Mouse (Mus musculus): ENCODE measurements around the gene Acbd6. TPM values are rescaled to one million over a fixed set of nuclear protein-coding genes. Genes with fewer than 3 reads are reported as not detected.
A peak's percentile ranks its signal among the peaks of the same experiment; 100 is the strongest.

Acbd6 gene
- total RNA-seq, 2 experiments from 2014 or later: 50.0 to 54.9 TPM

- DNase-seq: no peak
- intact Hi-C loops (cut with DNase I; ENCODE audit: low total_unique reads): loop anchor here (5.0 to 10.0 kb wide), 2 partner anchors 122 to 245 kb away; partner anchors contain the start of gene Xpr1
These were observed 20.8 kb upstream of the Acbd6 start for GRCm38 (mm10) chr1:155537005-155537642.

GRCm38 (mm10) chr1:155538006-155538405 lies 19.9 kb upstream of the Acbd6 start:
- DNase-seq: no peak
- intact Hi-C loops (cut with DNase I; ENCODE audit: low total_unique reads): loop anchor here (5.0 to 10.0 kb wide), 2 partner anchors 123 to 246 kb away; partner anchors contain the start of gene Xpr1

DNA sequence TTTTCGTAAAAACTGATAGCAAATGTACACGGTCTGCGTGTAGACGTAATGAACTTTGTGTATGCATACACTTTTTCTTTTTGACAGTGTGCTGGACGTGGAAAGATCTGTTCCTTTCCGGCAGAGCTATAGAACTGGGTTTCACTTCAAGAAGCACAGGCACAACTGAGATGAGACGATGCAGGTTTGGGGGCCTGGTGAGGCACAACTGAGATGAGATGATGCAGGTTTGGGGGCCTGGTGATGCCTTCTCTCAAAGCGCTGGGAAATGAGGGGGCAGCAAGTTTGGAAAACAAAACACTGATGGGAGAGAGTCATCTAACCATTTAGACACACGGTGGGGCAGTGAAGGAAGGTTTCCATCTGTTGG lies 293 bp upstream of the Acbd6 start:
- intact Hi-C loops (cut with DNase I; ENCODE audit: low total_unique reads): no loop called here
- DNase-seq: no peak

GRCm38 (mm10) chr1:155560021-155560420 lies 2.1 kb downstream of the Acbd6 start:
- intact Hi-C loops (cut with DNase I; ENCODE audit: low total_unique reads): no loop called here

GRCm38 (mm10) chr1:155560678-155561077 lies 2.8 kb downstream of the Acbd6 start:
- intact Hi-C loops (cut with DNase I; ENCODE audit: low total_unique reads): no loop called here
- no peak for DNase-seq

More at GRCm38 (mm10) chr1:155560021-155560420, 2.1 kb downstream of the Acbd6 start:
- DNase-seq: no peak

- intact Hi-C loops (cut with DNase I; ENCODE audit: low total_unique reads): no loop called here
- no peak for DNase-seq
These were observed 4.3 kb downstream of the Acbd6 start for GRCm38 (mm10) chr1:155562206-155562605.

DNA sequence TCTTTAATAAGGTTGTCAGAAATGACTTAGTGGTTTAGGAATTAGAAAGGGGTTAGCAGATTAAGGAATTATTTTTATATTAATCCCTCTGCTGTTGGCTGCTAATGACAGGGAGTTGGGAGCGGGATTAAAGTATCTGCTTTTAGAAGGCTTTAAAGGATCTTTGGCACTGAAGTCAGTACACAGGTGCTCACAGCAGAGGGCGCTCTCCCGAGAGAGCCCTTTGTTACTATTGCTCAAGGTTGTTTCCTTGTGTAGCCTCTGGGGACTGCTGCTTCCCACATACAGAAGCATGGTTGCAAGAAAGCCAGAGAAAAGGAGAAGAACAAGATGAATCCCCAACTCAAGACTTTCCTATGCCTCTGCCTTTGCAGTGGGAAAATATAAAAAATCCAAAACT lies 6.8 kb downstream of the Acbd6 start:
- intact Hi-C loops (cut with DNase I; ENCODE audit: low total_unique reads): no loop called here
- no peak for DNase-seq

- no peak for DNase-seq
- intact Hi-C loops (cut with DNase I; ENCODE audit: low total_unique reads): no loop called here
These were observed 10.2 kb downstream of the Acbd6 start for GRCm38 (mm10) chr1:155568133-155568532.

DNA sequence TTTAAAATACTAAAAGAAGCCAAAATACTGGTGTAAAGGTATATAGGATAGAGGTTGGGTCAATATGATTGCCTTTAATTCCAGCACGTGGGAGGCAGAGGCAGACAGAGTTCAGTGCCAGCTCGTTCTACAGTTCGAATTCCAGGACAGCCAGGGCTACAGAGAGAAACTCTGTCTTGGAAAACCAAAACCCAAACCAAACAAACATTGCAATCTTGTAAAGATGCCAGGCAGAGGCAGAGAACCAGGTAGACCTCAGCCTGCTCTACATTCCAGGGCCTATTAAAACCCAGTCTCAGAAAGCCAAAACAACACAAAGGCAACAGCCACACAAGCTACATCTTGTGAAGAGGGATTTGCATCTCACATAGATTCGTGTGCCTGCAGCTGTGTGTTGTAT lies 11.4 kb downstream of the Acbd6 start:
- intact Hi-C loops (cut with DNase I; ENCODE audit: low total_unique reads): no loop called here
- no peak for DNase-seq

DNA sequence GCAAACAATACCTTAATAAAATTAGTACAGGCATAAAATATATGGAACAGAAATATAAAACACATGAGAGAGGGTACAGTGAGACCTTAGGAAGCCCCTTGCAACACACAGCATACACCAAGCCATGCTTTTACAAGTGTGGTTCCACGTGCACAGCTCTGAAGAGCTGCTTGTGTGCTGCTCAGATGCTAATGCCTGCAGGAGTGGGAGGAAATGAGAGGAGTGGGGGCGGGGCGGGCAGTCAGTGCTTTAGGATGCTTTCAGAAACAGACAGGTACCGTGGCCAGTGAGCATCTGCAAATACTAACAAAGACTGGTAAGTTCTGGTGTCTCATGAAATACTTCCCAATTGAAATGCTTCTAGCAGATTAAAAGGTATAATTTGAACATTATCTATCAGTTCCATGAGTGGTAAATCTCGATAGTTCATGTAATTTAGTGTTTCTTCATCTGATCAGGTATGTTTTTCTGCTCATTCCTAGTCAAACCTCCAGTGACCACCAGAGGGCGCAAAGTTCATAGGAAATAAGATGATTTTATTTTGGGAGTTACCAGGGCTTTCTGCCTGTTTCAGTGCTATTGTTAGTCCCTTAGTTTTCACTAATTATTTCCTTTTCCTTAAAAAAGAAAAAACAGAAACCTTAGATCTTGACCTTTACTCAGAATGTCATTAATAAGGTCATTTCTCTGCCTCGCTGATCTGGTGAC lies 17.2 kb downstream of the Acbd6 start:
- peak; percentile 44 for DNase-seq
- intact Hi-C loops (cut with DNase I; ENCODE audit: low total_unique reads): loop anchor here (5.0 kb wide), 1 partner anchor 207 kb away; no protein-coding TSS in a partner anchor

DNA sequence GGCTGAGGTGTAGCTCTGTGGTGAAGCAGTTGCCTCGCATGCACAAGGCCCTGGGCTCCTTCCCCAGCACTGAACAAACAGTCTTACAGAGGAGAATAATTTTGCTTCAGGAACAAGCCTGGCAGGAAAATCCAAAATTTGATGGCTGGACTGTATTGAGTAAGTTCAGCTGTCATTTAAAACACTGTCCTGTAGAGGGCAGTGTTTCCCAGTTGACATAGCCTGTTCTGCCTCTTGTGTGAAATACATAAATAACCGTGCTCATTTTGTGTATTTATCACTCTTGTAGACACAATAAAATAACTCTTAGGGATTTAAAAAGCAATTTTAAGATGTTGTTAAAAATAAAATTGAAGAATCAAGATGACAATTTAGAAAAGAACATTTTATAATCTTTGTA lies 18.5 kb downstream of the Acbd6 start:
- intact Hi-C loops (cut with DNase I; ENCODE audit: low total_unique reads): loop anchor here (2.0 kb wide), 1 partner anchor 146 kb away; no protein-coding TSS in a partner anchor
- DNase-seq: no peak

- intact Hi-C loops (cut with DNase I; ENCODE audit: low total_unique reads): loop anchor here (2.0 kb wide), 1 partner anchor 145 kb away; no protein-coding TSS in a partner anchor
- no peak for DNase-seq
These were observed 19.4 kb downstream of the Acbd6 start for GRCm38 (mm10) chr1:155577316-155577715.

- DNase-seq: no peak
- intact Hi-C loops (cut with DNase I; ENCODE audit: low total_unique reads): no loop called here
These were observed 30.0 kb downstream of the Acbd6 start for GRCm38 (mm10) chr1:155587961-155588360.

GRCm38 (mm10) chr1:155594141-155594540 lies 36.2 kb downstream of the Acbd6 start:
- intact Hi-C loops (cut with DNase I; ENCODE audit: low total_unique reads): no loop called here
- no peak for DNase-seq

GRCm38 (mm10) chr1:155596576-155596975 lies 38.7 kb downstream of the Acbd6 start:
- intact Hi-C loops (cut with DNase I; ENCODE audit: low total_unique reads): no loop called here
- no peak for DNase-seq

DNA sequence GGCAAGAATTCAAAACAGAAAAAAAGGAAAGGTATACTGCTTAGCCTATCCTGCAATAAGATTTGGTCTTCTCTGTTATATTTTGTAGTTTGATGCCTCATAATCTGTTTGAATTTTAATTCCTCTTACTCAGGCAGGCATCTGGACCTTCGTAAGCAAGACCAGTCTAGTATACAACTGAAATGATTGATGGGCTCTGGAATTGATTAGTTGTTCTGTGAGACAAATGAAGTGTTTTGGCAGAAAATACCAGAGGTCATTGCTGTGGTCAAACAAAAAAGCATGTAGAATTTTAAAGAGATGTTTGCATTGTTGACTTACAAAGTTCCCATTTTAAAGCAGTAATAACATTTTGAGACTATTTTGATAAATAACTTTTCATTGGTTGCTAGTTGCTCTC lies 46.8 kb downstream of the Acbd6 start:
- intact Hi-C loops (cut with DNase I; ENCODE audit: low total_unique reads): no loop called here
- DNase-seq: no peak

- no peak for DNase-seq
- intact Hi-C loops (cut with DNase I; ENCODE audit: low total_unique reads): no loop called here
These were observed 47.7 kb downstream of the Acbd6 start for GRCm38 (mm10) chr1:155605391-155606155.

DNA sequence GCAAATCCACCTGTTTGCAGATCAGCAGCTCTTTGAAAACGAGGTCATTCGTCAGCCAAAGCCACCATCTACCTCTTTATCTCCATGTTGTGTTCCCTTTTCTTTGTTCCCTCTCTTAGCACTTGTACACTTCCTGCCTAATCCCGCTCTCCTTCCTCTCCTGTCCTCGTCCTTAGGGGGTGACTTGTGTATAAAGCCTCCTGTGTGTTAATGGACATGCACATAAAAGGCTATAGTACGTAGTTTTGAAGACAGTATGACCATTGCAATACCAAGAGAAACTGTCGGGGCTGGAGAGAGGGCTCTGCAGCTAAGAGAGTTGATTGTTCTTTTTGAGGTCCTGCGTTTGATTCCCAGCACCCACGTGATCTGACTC lies 48.2 kb downstream of the Acbd6 start:
- DNase-seq: no peak
- intact Hi-C loops (cut with DNase I; ENCODE audit: low total_unique reads): no loop called here

DNA sequence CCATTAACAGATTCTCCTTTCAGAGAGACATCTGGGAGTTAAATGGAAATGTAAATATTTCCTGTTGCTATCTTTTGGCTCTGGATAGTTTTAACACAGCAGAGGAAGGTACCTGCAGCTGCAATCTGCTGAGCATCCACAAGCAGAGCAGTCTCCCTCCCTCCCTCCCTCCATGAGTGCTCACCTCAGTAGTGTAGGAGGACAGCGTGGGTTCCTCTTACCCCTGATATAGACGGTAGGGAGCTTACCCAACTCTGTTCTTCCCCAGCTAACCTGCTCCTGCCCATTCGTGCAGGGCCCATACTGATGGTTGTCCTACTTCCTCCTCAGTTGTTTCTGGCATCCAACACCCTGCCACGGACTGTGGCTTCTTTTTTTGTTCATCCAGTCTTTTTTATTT lies 50.6 kb downstream of the Acbd6 start:
- intact Hi-C loops (cut with DNase I; ENCODE audit: low total_unique reads): no loop called here
- no peak for DNase-seq

DNA sequence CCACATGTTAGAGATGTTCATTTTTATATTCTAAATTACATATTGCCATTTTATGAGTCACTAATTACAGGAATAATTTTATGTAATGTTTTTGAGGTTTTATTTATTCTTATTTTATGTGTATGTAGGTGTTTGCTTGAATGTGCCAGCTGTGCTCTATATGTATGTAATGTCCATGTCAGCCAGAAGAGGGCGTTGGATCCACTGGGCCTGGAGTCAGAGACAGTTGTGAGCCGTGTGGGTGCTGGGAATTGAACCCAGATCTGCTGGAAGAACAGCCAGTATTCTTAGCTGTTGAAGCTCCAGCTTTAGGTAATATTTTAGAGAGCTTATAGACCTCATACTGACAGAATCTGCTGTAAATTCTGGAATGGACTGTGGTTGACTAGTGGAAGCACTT lies 56.5 kb downstream of the Acbd6 start:
- intact Hi-C loops (cut with DNase I; ENCODE audit: low total_unique reads): no loop called here
- DNase-seq: no peak
